Mouse (Mus musculus) E14TG2a.4 (cell line): ENCODE measurements around the gene Abr.

Source experiments
- CTCF ChIP-seq: conservative IDR thresholded peaks from 2 replicates; pipeline ENCODE4 v1.5.1; 2014; ENCODE audit warnings: low read length
- NANOG ChIP-seq: IDR thresholded peaks from 2 replicates; pipeline ENCODE4 v1.6.1; 2014; ENCODE audit warnings: borderline replicate concordance, low read length, mixed read lengths
- POU5F1 ChIP-seq: IDR thresholded peaks from 2 replicates; pipeline ENCODE4 v1.6.1; 2014; ENCODE audit warnings: low read length, borderline replicate concordance

DNA sequence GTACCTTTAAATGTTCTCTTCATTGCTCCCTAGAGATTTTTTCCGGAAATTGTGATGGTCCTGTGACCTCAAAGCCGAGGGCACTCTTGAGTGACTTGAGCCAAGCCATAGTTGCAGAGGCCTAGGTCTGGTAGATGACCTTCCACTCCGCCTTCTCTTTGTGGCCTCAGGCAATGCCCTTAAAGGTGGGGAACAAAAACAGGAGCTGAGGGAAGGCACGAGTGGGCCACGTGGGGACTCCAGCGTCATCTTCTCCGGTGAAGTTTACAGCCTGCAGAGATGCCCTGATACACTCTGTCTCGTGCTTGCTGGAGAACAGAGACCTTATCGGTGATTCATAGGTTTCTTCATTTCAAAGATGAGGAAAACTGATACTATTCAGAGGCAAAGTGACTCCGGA lies 2.0 kb upstream of the Abr start:
- no peak for TF ChIP-seq POU5F1
- no peak for TF ChIP-seq CTCF
- TF ChIP-seq NANOG: no peak
